Mouse (Mus musculus): ENCODE measurements around the gene Tmsb4x.

Tmsb4x gene

DNA sequence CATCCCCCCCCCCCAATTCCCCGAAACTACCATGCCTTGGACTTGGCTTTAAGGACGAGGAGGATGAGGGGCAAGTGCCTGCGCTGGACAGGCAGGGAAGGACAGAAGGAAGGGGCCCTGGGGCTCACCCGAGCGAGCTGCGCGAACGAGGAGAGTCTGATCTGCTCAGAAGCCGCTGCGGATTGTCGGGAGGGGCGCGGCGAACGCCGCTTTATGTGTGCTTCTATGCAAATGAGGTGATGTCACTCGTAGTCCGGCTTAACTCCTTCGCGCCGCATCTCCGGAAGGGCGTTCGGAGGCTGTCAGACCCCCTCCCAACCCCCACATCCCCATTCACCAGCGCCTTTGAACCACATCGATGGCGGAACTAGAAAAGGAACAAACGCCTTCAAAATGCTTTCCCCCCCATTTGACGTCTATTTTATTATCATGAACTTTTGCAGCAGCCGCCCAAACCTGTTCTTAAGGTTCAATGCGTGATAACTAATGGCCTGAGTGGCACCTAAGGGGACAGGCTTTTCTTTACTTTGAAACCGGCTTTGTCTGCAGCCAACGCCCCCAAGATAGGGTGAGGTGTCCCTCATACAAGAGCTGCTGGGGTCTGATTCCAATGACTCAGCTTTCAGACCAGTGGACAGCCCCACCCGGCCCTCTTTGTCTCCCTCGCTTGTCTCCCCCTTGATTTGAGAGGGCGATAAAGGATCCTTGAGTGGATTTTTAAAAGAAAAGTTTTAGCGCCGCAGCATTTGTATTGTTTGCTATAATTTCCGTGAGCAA is at the start of gene Tmsb4x:
TSS of gene Tmsb4x (minus strand) at position 338 of the 777 bp plus-strand sequence.
- peak; percentile 71 for DNase-seq (ENCODE audit: low spot score)

DNA sequence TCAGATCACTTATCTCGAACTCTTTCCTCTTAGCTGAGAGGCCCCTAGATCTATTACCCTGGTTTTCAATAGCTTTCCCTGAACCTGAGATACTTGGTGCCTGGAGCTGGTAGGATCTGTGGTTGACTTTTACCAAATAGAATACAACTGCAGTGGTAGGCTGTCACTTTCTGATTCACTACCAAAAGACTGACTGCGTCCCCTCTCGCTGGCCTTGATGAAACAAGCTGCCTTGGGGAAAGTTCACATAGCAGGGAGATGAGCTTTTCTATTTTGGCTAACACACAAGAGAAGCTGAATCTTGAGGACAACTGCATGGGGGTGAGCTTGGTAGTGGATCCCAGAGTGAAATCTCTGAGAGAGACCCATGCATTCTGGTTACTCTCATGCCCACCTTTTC is 32.6 kb upstream of the Tmsb4x start:
- DNase-seq (ENCODE audit: low spot score): no peak

DNA sequence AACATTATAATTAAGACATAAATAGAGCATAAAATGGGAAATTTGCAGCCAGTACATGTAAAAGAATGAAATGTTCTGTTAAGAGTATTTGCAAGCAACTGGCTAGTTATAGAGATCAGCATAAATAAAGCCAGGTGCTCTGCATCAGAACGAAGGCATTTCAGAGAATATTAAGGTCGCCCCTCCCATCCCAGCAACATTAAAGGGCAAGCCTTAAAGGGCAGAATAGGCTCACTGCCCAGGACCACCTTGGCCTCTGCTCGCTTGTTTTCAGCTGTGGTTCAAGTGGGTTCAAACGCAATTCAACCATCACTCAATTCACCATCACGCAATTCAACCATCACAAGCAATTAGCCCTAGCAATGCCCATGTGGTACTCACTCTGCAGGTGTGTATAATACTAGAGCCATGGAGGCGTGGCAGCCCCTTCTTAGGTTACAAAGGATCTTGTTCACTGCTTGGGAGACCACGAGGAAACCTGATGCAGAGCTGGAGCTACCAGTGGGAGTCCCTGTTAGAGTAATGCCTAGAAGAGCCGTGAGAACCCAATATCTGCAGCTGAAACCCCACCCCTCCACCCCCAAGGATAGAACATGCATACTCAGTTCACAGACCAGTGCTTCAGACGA is 30.3 kb upstream of the Tmsb4x start:
- no peak for DNase-seq (ENCODE audit: low spot score)

DNA sequence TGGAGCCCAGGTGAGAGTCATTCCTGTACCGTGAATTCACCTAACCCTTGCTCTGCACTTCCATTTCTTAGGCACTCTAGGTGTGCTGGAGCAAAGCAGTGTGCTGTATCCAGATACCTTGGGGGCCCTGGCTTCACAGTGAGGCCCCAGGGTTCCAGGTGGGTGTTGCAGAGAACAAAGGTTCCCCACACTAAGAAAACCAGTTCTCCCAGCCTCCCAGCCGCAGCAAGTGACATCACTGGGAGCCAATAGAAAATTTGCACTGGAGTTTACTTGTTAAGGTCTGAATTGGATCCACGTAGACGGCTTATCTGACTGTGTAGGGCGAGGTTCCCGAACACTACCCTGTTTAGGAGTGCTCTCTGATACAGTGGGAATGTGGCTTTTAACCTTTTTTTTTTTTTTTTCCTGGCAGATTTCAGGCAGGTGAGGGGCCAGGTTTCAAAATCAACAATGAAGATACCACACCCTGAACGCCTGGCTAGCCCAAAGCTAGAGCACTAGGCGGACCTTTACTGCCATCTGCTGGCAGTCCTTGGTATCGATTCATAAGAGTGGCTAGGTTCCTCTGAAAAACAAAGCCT is 24.1 kb upstream of the Tmsb4x start:
- peak; percentile 59 for DNase-seq (ENCODE audit: low spot score)

DNA sequence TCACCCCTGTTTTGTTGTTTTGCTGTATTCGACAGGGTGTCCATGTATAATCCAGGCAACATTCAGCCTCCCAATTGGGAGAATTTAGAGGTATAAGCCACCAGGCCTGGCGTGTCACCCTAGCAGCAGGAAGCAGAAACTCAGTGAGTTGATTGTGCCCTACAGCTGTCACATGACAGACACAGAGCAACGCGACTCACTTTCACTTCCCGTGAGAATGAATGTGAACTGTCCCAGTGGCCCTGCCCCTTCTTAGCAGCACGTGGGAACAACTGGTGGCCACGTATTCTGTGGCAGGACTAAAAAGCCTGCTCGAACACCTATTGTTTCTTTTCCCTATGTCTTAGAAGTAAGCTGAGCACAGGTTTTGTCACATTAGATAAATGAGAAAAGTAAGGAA is 22.0 kb upstream of the Tmsb4x start:
- no peak for DNase-seq (ENCODE audit: low spot score)

DNA sequence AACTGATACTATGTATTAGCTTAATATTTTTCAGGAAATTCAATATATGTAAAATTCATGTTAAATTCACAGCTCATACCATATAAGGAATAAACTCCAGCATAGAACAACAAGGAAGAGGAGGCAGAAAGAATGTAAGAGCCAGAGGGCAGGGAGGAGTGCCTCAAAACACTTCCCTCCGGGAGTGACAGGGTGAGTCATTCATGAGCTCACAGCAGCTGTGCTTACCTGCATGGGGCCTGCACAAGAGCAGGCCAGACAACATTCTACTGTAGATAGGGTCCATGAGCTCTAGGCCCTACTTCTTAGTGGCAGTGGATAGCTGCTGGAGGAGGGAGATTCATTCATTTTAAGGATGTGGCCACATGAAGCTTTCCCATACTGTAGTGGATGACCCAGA is 20.7 kb upstream of the Tmsb4x start:
- DNase-seq (ENCODE audit: low spot score): no peak

DNA sequence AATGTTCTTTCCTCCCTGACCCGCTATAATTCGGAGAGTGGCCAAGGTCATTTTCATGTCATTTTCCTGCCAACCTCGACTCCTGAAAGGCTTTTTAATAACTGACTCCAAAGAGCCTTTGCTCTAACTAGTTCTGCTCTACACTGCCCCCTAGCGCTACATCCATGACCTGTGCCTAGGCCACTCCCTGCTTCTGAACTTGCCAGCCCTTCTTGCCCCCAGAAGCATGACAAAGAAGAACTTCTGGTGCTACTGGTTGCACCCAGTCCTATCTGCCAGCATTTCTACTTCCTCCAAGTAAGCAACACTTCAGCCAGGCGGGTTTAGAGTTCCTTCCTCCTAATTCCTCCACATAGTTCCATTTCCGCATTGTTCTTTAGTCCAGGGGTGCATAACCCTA is 20.1 kb upstream of the Tmsb4x start:
- DNase-seq (ENCODE audit: low spot score): no peak

DNA sequence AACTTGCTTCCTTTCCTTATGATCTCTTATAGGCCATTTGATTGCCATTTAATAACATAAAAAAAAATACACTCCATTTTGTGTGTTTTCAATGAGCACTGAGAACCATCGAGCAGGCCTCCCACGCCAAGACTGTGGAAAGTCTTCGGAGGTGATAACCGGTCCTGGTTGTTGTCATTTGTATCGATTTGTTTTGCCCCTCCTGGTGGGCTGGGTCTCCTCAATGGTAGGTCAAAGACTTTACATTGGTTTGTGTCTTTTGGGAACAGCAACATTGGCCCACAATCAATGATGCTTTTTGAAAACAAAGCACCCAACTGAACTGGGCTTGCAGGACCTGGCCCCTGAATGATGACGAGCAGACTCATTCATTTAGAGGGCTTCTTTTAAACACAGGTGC is 18.6 kb upstream of the Tmsb4x start:
- no peak for DNase-seq (ENCODE audit: low spot score)

DNA sequence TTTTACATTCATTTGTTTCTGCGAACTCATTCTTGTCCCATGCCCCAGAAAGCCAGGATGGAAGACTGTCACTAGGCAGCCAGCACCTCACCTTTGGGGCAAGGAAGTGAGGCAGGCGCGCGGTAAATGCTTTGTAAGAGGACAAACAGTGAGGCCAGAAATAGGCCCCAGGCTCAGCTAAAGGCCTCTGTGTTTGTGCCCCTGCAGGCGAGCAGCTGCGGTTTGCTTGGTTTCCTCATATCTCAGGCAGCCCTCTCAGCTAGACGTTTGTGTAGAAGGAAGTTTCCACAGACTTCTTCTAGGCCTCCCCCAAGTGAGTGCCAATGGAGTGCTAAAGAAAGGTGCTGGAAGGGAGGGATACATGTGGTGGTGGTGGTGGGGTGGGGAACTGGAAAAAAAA is 18.0 kb upstream of the Tmsb4x start:
- DNase-seq (ENCODE audit: low spot score): no peak

DNA sequence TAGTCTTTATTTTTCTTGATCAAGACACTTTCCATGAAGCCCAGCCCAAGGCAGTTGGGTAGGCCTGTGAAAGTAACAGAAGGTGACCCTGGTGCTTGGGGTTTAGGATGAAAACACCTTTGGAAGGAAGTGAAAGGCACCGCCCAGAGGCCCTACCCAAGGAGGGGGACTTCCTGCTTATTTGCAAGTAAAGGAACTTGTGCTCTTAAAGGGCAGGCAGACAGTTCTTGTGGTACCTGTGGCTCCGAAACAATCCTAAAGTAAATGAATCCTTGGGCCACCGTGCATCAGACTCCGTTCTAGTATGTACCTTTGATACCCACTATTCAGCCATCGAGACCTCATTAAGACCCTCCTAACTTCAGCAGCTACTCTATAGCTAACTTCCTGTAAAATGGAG is 17.5 kb upstream of the Tmsb4x start:
- DNase-seq (ENCODE audit: low spot score): no peak

DNA sequence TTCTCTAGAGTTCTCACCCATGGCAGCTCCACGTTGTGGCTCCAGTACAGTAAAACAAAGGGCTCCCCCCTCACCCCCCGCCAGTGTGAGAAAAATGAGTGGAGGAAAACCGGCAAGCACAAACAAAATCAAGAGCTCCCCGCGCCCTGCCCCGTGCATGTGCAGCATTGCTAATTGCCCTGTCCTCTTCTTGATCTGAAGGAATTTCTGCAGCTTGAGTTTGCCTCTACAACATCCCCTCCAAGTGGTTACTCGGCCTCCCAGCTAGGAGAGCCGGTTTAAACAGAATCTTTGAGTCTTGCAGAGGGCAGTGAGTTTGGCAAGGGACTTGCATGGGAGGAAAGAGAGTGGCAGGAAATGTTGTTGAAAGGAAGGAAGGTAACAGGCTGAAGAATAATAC is 3.6 kb upstream of the Tmsb4x start:
- no peak for DNase-seq (ENCODE audit: low spot score)

DNA sequence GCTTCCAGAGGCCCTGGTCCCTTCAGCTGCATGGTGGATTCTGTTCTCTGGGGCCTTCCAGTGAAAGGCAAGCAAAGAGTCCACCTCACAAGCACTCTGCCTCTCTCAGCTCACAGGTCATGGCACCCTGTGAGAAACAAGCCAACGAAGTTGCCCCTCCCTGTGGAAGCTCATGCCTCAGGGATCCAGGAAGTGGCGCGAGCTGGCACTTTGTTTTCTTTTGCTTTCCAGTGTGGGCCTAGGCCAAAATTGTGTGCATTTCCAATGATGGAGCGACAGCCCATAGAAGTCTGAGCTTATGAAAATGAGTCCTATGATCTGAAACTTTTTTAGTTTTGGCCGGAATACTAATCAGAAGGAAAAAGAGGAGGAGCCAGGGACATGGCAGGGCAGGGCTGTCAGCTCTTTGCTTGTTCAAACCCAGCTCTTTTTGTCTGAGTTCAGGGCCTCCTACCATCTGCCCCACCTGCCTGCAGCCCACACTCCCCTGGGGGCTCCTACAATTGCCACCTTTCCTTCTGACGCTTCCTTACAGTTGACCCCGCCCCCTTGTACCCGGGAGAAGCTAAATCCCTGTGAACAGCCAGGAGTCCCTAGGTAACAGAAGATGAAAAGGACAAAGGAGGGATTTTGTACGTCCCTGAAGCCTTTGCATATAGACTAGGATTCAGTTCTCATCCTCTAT is 2.9 kb upstream of the Tmsb4x start:
- no peak for DNase-seq (ENCODE audit: low spot score)

DNA sequence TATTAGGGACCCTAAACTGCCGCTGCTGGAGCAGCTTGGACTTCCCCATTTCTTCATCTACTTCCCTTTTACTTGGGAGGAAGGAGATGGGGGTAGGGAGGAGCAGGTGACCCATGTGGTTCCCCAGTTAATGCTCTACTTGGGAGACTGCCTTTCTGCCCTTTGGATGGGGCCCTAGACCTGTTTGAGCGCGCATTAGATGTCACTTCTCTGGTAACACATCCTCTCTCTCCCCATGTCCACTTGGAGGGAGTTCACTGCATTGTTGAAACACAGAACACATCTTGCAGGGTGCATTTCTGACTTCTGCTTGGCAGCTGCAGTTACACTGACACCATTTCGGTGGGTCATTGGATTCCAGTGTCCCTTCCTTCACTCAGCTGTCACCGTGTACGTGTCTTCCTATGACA is 1.2 kb upstream of the Tmsb4x start:
- no peak for DNase-seq (ENCODE audit: low spot score)

DNA sequence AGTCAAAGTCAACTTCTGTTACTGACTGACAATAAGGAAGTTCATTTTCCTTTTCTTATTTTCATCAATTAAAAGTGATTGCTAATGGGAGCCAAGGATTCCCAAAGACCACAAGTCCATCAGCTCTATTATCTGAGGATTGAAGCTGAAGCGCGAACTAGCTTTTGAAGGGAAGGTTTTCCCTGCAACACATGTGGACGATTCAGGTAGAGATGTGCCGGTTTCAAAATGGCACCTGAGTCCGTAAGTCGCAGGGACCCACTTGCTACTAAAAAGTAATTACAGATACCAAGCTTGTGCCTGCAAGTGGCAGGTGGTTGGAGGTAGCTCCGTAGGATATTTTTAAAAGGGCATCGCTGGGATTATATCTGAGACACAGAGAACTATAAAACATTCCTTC is 713 bp upstream of the Tmsb4x start:
- no peak for DNase-seq (ENCODE audit: low spot score)

DNA sequence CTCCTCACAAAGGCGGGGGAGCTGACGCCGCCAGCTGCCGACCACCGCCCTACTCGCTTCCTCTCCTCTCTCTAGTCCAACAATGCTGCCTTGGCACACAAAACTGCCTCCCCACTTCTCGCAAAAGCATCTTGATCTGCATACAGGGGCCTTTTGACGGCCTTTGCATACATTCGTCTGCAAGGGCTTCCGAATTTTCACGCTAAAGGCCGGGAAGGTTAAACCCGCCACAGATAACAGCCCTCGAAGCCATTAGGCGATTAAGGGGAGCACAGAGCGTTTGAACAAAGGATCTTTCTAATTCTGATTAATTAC is 652 bp downstream of the Tmsb4x start:
- DNase-seq (ENCODE audit: low spot score): no peak

DNA sequence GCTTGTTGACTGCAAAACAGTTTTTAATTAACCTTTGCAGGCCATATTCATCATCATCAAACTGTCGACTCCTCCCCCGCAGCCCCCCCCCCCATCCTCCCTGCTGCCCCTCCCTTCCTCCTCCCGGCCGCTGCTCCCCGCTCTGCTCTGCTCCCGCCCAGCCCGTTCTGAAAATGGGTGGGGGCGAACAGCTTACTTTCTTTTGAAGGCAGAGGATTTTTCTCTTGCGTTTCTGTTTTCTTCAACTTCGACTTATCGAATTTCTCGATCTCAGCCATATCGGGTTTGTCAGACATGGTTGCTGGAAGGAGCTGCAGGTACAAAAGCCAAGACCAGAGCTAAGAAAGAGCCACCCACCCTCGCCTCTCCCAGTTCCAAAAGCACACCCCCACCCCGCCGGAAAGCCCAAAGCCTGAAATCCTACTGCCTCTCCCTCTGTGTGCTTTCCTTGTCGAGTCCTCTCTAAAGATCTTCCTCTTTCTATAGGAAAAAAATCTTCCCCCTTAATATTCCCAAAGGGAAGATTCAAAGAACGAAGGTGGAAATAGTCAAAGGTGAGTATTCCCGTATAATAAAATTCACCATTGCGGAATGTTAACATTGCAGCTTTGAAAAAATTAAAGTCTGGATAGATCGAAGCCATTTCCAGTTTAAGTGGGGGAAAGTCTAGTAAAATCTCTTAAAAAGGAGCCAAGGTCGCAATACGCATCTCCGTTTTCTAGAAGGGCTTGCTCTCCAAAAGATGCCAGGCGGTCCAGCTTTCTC is 1.2 kb downstream of the Tmsb4x start:
- no peak for DNase-seq (ENCODE audit: low spot score)

DNA sequence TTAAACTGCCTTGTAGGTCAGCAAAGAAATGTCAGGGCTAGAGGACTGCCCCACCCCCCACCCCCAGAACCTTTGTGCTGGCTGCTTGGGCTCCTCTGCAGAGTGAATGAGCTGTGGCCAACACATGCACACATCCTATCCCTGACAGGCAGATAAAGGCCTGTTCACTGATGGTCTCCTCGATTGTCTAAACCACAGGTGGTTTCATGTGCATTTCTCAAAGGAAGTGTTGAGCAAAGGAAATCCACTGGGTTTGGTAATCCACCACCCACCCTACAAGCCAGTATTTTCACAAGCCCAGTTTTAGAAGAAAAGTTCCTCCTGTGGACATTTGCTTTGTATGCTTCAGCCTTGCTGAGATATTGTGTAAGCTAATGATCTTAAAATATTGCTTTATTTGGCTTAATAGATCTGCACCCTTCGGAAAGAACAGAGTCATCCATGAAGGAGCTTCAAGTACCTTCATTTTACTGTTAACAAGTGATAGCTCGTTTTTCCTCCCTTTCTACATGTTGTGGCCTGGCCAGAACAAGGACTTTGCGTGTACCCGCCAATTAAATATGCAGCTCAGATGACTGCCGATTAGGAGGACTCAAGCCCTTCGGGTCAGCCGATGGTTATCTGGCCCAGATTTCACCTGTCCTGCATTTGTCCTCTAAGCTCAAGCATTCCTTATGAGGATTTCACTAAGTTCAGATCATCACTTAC is 3.1 kb downstream of the Tmsb4x start:
- DNase-seq (ENCODE audit: low spot score): no peak

DNA sequence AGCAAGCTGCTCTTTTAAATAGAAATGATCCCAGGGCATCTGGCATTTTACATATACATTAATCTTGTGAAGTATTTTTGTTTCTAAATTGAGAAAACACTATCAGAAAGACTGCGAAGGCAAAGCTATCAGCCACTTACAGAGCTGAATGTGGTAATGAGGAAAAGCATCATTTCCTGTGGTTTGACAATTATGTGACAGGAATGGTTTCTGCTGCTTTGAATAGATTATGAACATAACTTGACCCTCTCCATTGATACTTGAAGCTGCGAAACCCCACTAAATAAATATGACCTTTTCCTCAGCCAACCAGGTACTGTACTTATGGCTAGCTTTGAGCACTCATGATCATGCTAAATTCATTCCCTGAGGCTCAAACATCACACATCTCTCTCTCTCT is 7.8 kb downstream of the Tmsb4x start:
- DNase-seq (ENCODE audit: low spot score): no peak

DNA sequence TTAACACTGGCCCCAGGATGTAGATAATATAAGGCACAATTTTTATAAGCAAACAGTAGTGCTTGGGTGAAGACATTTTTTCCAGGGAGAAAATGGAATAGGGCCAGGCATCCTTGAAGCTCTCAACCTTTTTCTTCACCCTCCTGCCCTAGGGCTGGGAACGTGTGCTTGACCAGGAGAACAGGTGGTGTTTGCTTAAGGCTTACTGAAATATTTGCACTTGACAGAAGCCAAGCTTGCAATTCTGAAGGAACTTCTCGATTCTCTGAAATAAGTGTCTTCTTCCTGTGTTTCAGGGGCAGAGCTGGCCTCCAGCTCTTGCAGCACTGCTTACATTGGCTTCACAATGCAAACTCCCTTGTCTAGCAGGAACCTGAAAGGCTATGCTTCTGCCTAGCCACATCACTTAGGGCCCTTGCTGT is 13.9 kb downstream of the Tmsb4x start:
- no peak for DNase-seq (ENCODE audit: low spot score)

DNA sequence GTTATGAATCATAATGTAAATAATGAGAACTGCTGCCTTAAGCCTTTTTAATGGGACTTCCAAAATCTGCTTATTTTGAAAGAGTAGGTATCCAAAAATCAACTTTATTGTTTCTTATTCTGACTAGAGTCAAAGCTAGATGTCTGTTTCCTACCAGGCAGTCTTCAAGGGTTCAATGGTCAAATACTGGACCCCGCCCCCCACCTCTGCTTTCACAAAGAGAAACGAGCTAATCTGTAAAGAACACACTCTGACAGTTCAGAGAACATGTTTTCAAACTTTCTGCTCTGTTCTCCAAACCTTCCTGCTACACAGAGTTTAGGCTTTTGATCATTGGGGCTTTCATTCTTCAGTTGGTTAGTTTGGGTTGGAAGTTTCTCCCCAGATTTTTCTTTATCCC is 22.8 kb downstream of the Tmsb4x start:
- DNase-seq (ENCODE audit: low spot score): no peak

DNA sequence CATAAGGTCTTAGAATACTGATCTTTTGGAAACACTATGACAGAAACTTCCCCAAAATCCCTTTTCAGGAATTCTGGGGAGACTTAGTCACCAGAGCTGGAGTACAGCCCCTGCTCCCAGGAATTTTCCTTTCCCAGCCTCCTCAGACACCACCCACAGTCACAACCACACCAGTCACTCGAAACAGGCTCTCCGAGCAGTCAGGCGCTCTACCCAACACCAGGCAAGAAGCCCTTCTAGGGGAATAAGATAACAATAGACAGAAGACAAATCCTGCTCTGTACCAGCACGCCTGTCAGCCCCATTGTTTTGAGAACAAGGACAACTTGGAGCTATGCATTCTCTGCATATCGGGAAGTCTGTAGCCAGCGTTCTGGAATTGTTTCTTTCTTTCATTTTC is 25.6 kb downstream of the Tmsb4x start:
- no peak for DNase-seq (ENCODE audit: low spot score)

DNA sequence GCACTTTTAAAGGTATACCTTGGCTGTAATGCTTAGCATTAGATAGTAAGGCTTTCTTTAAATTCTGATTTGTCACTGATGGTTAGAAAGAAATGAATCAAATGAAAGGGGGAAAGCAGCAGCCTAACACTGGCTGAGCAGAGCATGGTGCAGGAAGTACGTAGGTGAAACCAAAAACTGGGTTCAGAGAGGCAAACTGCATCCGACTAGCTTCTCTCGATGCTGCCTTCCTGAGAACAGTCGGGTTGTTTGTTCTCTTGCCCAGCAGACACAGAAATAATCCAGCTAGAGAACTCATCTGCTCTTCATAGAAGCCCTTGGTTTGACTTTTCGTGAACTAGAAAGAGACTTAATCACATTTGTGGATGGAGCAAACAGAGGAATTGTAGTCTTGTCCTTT is 26.7 kb downstream of the Tmsb4x start:
- no peak for DNase-seq (ENCODE audit: low spot score)

Measured in ovary, postnatal 14 days (tissue).